Mouse (Mus musculus) stomach, postnatal 0 days (tissue): ENCODE measurements at regions not wholly inside any gene's neighbourhood (a gene's known extent, or its start where the extent isn't known, plus 50 kb on each side); places are given as distances from the start of the nearest gene placed in this dataset.

ENCODE experiments used
- ATAC-seq: fragments of 200-750 bp; cut with Nextera tagmentation; 2 replicates; pipeline ENCODE4 v1.8.0; 2017; ENCODE audit not compliant: low FRiP score, low TSS enrichment
- DNase-seq: peaks from one replicate; pipeline ENCODE4 v3.0.0-alpha.2; 2016; ENCODE audit warnings: low spot score
- H3K27ac ChIP-seq: fragments of 300-500 bp; sonication (generic); replicated peaks from 2 replicates; pipeline ENCODE4 v1.5.1; 2014; ENCODE audit warnings: mild to moderate bottlenecking, control low read depth
- H3K27me3 ChIP-seq: fragments of 300-500 bp; sonication (generic); 2 replicates; pipeline ENCODE4 v1.6.1; 2014; ENCODE audit warnings: low read length; ENCODE audit not compliant: control insufficient read depth, insufficient read depth
- H3K36me3 ChIP-seq: fragments of 300-500 bp; sonication (generic); 2 replicates; pipeline ENCODE4 v1.6.1; 2014; ENCODE audit warnings: low read length, mixed read lengths; ENCODE audit not compliant: control insufficient read depth, insufficient read depth
- H3K4me1 ChIP-seq: fragments of 300-500 bp; sonication (generic); replicated peaks from 2 replicates; pipeline ENCODE4 v1.6.1; 2014; ENCODE audit warnings: antibody characterized with exemption; ENCODE audit not compliant: control insufficient read depth, insufficient read depth
- H3K4me2 ChIP-seq: fragments of 300-500 bp; sonication (generic); replicated peaks from 2 replicates; pipeline ENCODE4 v1.6.1; 2014; ENCODE audit warnings: low read depth, mild to moderate bottlenecking, control low read depth, moderate library complexity
- H3K4me3 ChIP-seq: fragments of 300-500 bp; sonication (generic); 2 replicates; pipeline ENCODE4 v1.5.1; 2014; ENCODE audit warnings: low read depth, low read length, control low read depth
- H3K9ac ChIP-seq: fragments of 300-500 bp; sonication (generic); 2 replicates; pipeline ENCODE4 v1.6.1; 2014; ENCODE audit warnings: mild to moderate bottlenecking, low read length, control low read depth, mixed read lengths
- H3K9me3 ChIP-seq: fragments of 300-500 bp; sonication (generic); 2 replicates; pipeline ENCODE4 v1.6.1; 2016; ENCODE audit warnings: low read length; ENCODE audit not compliant: control insufficient read depth
- CTCF ChIP-seq: IDR thresholded peaks from 2 replicates; pipeline ENCODE4 v1.5.1; 2016; ENCODE audit warnings: antibody characterized with exemption, low read depth, mild to moderate bottlenecking, moderate library complexity
- EP300 ChIP-seq: optimal IDR thresholded peaks from 2 replicates; pipeline ENCODE3; 2016; ENCODE audit warnings: antibody characterized with exemption
- WGBS: fragments of 180-500 bp; shearing (Covaris S2); extraction: QIAGEN DNeasy Blood & Tissue Kit; methylation state at CpG from one replicate; pipeline ENCODE4 v1.1.7; 2014; 5-methylcytosine and 5-hydroxymethylcytosine counted together

DNA sequence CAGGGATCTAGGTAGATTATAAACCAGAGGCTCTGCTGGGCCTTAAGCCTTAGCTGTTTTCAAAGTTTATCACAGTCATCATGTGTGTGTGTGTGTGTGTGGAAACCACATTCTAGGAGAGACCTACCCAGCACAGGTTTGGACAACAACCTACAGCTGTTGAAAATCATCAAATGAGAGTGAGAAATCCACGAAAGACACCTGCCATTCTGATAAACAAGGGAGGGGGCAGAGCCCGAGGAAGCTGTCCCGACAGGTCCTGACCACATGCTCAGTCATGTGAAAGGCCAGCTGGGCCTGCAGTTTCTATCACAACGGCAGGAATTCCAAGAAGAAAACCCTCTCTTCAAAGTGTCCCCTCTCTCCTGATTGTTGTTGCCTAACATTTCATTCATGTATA, 114.0 kb upstream of the Atp1b1 start:
- no peak for DNase-seq
- Histone ChIP-seq H3K4me1 (no peaks in the 10 kb centered on the region), H3K36me3 (no peaks in the 10 kb centered on the region), H3K9ac (no peak overlapping the region), H3K27me3 (no peaks in the 10 kb centered on the region), H3K4me2 (no peak overlapping the region), H3K9me3 (no peaks in the 10 kb centered on the region), H3K27ac (no peak overlapping the region), H3K4me3 (no peak overlapping the region)
- TF ChIP-seq CTCF: no peak
- TF ChIP-seq EP300: no peak
- no peak for ATAC-seq
- WGBS: 21% methylated on average over 4 of the region's 4 CpGs

DNA sequence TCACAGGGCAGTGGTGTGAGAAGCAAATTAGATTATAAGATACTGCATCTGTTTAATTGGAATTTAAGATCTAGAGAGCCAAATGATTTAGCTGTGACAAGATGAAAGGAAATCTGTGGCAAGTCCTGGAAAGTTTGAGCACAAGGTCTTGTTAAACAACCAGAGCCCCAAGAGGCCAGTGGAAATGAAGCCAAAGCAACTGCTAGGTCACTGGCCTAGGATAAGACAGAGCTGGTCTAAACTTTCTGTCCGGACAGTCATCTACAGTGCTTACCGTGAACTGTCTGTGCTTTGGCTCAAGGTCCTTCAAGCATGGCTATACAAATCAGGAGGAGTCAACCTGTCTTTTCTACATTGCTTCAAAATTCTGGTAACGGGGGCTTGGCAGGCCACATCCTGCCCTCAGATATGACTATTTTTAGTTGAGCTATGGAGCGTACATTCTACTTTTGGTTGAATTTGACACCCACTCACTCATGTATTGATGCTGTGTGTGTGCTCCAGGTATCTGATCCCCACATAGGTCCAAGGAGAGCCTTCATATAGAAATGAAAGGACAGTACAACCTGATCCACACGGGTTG, 113.4 kb upstream of the Atp1b1 start:
- Histone ChIP-seq H3K4me1 (no peaks in the 10 kb centered on the region), H3K36me3 (no peaks in the 10 kb centered on the region), H3K4me2 (no peak overlapping the region), H3K9ac (no peak overlapping the region), H3K27me3 (no peaks in the 10 kb centered on the region), H3K9me3 (no peaks in the 10 kb centered on the region), H3K4me3 (no peak overlapping the region), H3K27ac (no peak overlapping the region)
- no peak for TF ChIP-seq CTCF
- TF ChIP-seq EP300: no peak
- ATAC-seq (no peak), DNase-seq (no peak)
- 85% methylated on average over 5 of the region's 5 CpGs for WGBS

DNA sequence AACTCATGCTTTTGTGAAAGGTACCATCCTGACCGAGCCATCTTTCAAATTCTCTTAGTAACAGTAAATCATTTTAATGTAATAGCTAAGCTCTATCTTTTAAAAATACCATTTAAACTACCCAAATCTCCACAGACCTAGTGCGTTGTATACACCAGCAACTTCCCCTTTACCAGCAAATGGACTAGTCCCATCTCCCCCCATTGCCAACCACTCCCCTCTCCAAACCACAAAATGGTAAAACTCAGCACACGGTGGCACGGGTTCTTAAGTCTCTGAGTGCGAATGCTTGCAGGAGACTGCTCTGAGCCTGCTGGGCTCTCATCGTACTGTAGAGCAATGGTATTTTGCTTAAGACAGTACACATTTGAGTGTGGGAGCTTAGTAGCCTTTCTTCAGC, 106.7 kb upstream of the Atp1b1 start:
- ATAC-seq (no peak), DNase-seq (no peak)
- Histone ChIP-seq H3K4me2 (no peak overlapping the region), H3K4me3 (no peak overlapping the region), H3K27ac (no peak overlapping the region), H3K9me3 (no peaks in the 10 kb centered on the region), H3K27me3 (no peaks in the 10 kb centered on the region), H3K36me3 (no peaks in the 10 kb centered on the region), H3K9ac (no peak overlapping the region), H3K4me1 (no peaks in the 10 kb centered on the region)
- 82% methylated on average over 6 of the region's 6 CpGs for WGBS
- no peak for TF ChIP-seq EP300
- TF ChIP-seq CTCF: no peak

DNA sequence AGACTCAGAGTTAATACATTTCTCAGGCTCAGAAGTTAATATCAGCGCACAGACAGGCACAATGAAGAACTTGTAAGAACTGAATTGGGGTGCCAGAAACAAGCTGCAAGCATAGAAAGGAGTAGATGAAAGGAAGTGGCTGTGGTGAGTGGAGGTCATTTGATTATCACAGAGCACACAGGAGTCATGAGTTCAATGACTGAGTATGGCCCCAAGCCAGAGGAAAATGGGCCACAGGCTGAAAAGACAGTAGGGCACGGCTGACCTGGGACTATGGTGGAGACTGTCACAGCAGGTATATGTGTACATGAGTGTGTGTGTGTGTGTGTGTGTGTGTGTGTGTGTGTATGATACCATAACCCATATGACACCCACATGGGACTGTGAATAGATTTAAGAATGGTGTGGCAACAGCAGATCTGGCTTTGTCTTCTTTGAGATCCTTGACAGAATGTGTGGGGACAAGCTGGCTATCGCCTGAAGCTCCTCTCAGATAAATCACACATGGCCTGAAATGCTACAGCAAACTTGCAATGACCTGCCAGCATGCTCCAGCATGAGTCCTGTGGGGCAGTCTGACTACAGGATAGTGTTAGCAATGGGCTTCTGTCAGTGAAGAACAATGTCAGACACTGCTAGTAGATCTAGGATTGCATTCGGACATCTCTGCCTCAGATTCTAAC, 101.5 kb upstream of the Atp1b1 start:
- TF ChIP-seq EP300 (no peak), CTCF (no peak)
- Histone ChIP-seq H3K9me3 (no peaks in the 10 kb centered on the region), H3K36me3 (no peaks in the 10 kb centered on the region), H3K27me3 (no peaks in the 10 kb centered on the region), H3K27ac (no peak overlapping the region), H3K4me3 (no peak overlapping the region), H3K4me2 (no peak overlapping the region), H3K9ac (no peak overlapping the region), H3K4me1 (no peaks in the 10 kb centered on the region)
- DNase-seq (no peak), ATAC-seq (no peak)
- WGBS: 83% methylated on average over 4 of the region's 4 CpGs

DNA sequence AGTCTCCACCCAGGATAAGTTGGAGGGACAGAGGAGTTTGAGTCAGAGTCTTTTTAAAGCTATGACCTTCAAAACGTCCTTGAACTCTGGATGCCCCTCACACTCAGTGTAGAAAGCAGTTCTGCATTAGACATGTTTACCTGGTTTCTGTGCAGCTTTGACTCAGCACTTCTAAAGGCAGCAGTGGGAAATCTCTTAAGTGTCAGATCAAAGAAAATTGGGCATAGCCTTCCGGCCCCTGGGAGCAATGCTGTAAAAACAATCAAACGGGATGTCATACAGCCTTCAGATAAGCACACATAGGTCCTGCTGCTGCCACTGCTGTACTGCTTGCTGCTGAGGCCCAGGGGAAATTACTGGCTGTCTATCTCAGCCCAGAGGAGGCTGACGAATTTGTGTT, 94.5 kb upstream of the Atp1b1 start:
- DNase-seq (peak; percentile 44), ATAC-seq (peak; percentile 82)
- Histone ChIP-seq H3K4me1 (no peaks in the 10 kb centered on the region), H3K27me3 (no peaks in the 10 kb centered on the region), H3K9me3 (no peaks in the 10 kb centered on the region), H3K9ac (no peak overlapping the region), H3K36me3 (no peaks in the 10 kb centered on the region), H3K4me2 (no peak overlapping the region), H3K4me3 (no peak overlapping the region), H3K27ac (no peak overlapping the region)
- 20% methylated on average over 4 of the region's 4 CpGs for WGBS
- TF ChIP-seq EP300: no peak
- no peak for TF ChIP-seq CTCF

DNA sequence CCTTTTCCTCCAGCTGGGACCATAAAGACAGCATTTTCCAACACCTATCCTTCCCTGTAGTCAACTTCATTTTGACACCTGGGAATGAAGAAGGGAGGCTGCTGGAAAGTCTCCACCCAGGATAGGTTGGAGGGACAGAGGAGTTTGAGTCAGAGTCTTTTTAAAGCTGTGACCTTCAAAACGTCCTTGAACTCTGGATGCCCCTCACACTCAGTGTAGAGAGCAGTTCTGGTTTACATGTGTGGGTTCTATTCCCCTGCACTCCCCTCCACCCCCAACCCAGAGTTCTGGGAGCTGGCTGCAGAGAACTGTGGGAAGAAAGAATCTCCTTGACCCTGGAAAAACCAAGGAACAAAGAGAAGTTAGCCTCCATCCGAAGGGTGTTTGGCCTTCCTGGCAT, 92.9 kb upstream of the Atp1b1 start:
- Histone ChIP-seq H3K9me3 (no peaks in the 10 kb centered on the region), H3K9ac (no peak overlapping the region), H3K27ac (no peak overlapping the region), H3K27me3 (no peaks in the 10 kb centered on the region), H3K4me1 (no peaks in the 10 kb centered on the region), H3K36me3 (no peaks in the 10 kb centered on the region), H3K4me2 (no peak overlapping the region), H3K4me3 (no peak overlapping the region)
- 68% methylated on average over 2 of the region's 2 CpGs for WGBS
- ATAC-seq (no peak), DNase-seq (no peak)
- no peak for TF ChIP-seq EP300
- no peak for TF ChIP-seq CTCF
